Mouse (Mus musculus): Measurements from ENCODE around the gene Lcn12.
A peak's percentile ranks its signal among the peaks of the same experiment; 100 is the strongest.

Lcn12 gene

DNA sequence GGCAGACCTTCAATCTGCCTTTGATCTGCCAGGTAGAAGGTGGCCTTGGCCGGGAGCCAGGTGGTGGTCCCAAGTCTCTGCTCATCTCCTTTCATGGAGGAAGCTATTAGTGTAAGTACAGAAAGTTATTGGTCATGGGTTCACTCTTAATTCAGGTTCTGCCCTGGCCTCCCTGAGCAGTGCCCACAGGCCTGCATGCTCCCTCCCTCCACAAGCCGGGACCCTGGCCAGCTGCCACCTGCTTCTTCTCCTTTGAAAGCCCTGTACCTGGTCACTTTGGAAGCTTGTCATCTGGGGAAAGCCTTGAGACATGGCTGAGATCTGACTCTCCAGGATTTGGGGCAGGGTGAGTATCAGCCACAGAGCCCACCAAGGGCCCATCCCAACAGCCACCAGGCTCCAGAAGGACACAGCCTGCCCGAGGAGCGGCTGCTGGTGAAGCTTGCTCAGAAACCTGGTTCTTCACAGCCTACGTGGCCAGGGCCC lies at the start of gene Lcn12:
TSS of gene Lcn12 (minus strand) at position 436 of the 486 bp plus-strand sequence.
- DNase-seq = no peak

- DNase-seq = no peak
Observed at GRCm38 (mm10) chr2:25541644-25542367, 48.1 kb upstream of the Lcn12 start.

DNA sequence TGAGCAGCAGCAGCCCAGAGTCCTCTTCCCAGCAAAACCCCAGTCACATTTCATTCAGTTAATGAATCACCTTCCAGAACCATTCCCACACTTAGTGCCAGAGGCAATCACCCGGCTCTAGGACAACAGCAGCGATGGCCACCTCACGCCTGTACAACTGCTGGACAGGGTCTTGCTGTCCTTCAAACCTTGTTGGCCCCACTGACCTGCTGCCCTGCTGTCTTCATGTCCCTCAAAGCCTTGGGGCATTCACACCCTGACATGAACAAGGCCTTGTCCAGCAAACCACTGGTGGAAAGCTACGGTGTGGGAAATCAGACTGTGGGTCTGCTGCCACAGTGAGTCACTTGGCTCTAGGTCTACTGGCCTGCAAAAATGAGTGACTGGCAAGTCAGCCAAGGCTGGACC lies 46.8 kb upstream of the Lcn12 start:
- DNase-seq = no peak

DNA sequence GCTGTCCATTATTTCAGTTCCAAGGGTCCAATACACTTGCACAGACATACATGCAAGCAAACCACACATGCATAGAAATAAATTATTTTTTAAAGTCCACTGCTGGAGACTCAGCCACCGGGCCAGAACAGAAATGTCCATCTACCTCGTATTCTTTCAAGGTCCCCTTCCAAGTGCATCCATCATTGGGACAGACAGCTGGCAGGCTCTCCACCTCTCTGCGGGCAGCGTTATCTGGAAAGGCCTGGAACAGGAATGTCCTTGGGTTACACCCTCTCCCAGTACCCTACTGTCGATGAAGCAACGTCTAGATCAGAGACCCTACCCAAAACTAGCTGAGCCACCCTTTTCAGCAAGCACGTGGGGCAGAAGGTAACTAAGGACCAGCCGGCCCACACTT lies 42.8 kb upstream of the Lcn12 start:
- DNase-seq = no peak

GRCm38 (mm10) chr2:25534866-25535182 lies 41.1 kb upstream of the Lcn12 start:
- DNase-seq = no peak

DNA sequence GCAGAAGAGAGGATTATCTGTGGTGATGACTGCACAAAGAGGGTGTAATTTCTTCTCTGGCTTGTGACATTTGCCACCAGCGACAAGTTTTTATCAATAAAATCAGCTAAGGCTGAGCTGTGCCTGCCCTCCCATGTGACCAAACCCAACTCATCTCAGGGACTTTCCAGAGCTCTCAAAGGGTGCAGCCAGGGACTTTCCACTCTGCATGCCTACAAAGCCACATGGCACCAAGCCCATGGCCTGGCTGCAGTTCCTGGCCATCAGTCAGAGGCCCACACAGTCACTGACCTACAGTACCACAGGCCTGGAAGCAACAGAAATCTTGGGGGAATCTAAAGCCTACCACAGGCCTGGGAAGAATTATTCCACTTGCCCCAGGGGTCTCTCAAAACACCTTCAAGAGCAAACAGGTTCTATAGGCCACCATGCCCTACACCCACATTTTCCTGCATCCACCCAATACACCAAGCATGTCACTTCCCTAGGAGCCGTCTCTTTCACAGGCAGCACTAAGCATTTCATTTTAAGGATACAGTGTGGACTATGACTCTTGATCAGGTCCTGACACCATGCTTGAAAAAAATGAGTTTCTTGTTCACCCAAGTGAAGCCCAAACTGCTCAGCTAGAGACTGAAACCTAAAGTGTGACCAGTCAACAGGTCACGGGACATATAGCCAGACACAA lies 40.6 kb upstream of the Lcn12 start:
- peak; percentile 21 to 52 for DNase-seq

DNA sequence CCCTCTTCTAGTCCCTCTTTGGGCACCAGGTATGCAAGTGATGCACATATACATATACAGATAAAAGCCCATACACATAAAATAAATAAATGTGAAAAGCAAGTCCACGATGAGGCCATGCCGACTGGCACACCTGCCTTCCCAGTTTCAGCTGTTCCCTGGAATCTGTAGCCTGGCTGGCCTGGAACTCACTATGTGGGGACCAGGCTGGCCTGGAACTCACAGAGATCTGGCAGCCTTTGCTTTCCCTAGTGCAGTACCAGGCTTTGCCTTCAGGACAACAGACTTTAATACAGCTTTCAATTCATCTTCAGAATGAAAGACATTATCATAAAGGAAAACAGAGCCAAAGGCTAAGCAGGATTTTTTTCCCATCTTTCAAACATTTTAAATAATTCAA lies 40.0 kb upstream of the Lcn12 start:
- no peak for DNase-seq

DNA sequence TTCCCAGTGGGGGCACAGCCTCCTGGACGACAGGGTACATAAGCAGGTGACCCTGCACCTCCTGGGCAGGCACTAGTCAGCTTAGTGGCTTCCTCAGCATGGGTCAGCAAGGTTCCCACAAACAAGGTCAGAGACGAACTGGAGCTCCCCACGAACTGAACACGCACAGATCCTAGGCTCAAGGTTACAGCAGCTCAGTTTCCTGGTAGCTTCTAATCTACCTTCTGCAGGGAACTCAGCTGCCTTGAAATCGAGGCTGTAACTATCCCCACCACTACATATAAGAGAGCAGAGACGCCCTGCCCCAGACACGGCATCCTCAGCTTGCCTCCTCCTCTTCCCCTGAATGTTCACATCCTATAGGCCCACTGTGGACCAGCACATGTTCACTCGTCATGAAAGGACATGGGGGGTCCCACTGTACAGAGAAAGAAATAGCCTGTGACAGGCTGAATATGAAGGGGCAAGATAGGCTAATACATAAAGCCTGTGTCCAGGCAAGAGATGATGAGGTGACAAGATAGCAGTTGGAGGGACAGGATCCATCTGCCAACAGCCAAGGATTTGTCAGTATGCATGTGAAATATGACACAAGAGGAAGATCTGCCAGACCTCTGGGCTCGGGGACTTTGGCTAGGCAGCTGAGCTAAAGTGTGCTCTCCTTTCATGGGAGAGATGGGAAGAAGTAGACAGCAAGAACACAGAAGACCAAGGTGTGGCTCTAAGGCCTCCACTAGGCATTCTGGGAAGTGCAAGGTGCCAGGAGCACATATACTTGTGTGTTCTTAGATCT lies 33.0 kb upstream of the Lcn12 start:
- no peak for DNase-seq

- no peak for DNase-seq
Observed at GRCm38 (mm10) chr2:25509912-25510311, 16.2 kb upstream of the Lcn12 start.

DNA sequence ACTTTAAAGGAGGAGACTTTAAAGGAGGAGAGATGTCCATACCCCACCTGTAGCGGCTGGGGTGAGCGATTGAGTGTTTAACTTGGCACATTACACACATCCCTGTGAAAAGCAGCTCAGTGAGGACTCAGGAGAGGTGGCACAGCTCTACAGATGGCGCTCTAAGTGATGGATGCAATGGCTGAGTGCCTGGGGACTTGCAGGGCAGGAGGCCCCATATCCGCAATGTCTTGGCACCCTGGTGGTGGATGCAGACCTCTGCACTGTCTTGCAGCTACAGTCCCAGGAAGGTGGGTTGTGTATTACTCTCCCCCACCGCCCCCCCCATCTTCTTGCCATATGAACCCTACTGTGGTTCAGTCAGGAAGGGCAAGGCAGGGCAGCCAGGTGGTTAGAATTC lies 13.3 kb upstream of the Lcn12 start:
- DNase-seq = no peak

DNA sequence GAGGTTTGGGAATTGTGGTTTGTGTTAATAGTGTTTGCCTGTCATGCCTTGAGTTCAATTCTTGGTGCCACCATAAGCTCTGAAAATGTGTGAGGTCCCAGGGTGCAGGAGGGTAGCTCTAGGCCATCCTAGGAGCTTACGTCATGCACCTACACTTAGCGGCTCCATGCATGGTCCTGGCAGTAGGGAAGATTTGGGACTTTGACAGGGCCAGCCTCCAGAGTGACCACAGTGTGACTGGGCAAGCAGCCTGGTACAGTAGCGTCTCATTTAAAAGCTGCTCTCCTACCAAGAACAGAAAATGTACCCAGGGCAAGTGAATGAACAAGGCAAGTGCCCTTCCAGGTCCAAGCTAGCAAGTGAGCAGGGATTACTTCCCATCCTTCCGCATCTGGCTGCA lies 12.1 kb upstream of the Lcn12 start:
- DNase-seq = no peak

GRCm38 (mm10) chr2:25505000-25505399 lies 11.3 kb upstream of the Lcn12 start:
- no peak for DNase-seq

DNA sequence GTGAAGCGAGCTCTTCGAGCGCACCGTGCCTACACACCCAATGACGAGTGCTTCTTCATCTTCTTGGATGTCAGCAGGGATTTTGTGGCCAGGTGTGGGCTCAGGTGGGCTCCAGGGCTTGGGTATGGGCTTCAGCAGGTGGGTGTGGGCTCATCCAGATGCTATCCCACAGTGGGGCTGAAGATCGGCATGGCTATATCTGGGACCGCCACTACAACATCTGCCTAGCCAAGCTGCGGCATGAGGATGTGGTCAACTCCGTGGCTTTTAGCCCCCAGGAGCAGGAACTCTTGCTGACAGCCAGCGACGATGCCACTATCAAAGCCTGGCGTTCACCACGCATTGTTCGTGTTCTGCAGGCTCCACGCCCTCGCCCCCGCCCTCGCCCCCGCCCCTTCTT lies 10.8 kb upstream of the Lcn12 start:
- no peak for DNase-seq

DNA sequence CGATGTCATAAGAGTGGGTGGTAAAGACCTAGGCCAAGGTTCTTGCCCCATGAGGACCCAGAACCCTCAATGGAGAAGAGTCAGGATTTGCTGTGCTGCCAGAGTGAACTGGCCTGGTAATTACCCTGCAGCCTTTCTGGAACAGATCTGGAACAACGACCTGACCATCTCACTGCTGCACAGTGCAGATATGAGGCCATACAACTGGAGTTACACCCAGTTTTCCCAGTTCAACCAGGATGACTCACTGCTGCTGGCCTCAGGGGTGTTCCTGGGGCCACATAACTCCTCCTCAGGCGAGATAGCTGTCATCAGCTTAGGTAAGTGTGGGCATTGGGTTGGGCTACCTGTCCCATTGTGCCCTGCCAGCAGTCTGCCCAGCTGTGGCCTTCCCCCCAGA lies 9.0 kb upstream of the Lcn12 start:
- DNase-seq = no peak

DNA sequence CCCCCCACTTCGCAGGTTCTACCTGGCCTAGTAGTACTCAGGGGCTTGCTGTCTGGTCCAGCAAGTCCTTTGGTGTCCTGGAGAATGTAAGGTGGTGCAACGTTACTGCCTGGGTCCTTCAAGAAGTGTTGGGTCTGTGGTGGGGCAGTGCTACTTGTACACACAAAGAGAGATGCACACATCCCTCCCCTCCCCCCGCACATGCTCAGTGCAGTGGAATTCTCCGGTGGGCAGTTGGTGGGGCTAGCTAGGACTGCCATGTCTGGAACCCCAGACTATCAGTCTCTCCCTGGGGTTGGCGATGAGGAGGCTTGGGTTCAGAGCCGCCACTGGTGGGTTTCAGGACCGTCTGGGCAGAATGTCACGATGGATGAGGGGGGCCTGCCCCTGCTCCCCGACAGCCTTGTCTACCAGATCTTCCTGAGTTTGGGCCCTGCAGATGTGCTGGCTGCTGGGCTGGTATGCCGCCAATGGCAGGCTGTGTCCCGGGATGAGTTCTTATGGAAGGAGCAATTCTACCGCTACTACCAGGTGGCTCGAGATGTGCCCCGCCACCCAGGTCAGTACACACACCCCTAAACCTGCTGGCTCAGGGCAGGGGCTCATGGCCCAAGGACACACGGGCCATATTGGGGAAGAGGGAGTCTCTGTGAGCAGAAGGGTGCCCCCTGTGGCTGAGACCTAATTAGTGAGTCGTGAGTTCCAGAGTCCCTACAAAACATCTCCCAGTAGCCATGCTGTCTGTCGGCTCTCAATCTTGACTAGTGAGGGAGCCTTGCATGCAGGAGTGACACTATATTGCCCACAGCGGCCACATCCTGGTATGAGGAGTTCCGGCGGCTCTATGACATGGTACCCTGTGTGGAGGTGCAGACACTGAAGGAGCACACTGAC lies 8.1 kb upstream of the Lcn12 start, which contains the start of gene C8g:
TSS of gene C8g (minus strand) at position 127 of the 894 bp plus-strand sequence.
- DNase-seq = no peak

GRCm38 (mm10) chr2:25500576-25501405 lies 7.1 kb upstream of the Lcn12 start, which contains the start of gene Fbxw5:
Gene Fbxw5 (plus strand): TSS chr2:25500750.
- DNase-seq = peak; percentile 72 to 81

DNA sequence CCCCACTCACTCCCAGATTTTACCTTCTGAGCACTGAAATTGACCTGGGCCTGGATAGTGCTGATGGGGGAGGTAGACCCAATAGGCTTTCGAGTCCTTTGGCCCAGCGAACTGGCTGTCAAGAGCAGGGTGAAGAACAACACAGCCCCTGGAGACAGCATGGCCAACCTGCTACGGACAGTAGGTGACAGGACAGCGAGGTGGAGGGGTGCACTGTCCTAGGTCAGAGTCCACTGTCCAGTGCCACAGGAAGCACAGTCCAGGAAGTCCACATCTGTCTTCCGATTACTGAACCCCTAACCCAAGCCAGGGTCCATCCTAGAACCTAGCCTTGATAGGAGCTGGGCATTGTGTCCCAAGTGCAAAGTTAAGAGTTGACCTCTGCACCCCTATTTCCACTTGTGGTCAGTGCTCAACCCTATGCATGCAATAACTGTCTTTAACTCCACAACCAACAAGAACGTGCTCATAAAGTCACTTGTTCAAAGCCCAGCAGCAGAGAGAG lies 6.4 kb upstream of the Lcn12 start:
- no peak for DNase-seq

DNA sequence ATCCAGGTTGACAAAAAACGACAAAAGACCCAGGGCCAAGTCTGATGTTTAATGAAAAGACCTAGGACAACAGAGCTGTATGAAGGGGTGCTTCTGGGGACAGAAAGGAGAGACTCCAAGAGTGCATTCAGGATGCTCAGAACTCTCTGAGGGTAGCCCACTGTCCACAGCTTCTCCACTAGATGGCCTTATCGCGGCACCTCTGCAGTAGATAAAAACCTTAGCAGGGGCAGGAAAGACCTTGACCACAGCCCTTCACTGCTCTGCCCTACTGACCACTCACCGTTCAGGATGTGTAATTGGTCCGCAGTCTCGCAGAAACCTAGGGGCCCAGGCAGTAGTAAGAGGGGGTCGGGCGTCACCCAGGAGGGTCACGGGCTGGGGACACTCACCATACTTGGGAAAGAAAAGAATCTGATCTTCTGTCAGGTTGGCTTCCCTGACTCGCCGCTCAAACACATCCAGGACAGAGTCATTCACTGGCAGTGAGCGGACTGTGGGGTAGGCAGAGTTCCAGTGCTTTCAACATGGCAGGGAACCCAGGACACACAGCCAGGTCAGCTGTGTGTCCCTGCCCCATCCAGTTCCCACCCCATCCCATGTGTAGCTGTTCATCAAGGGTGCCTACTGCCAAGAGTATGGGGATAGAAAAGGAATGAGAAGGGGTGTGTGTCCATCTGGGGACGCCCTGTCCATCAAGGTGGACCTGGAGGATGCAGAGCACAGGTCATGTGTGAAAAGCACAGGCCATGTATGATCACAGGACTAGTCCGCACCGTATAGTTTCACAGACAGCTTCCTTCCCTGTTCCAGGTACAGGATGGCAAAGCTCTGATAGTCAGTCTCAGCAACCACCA lies 5.1 kb upstream of the Lcn12 start:
- DNase-seq = no peak

DNA sequence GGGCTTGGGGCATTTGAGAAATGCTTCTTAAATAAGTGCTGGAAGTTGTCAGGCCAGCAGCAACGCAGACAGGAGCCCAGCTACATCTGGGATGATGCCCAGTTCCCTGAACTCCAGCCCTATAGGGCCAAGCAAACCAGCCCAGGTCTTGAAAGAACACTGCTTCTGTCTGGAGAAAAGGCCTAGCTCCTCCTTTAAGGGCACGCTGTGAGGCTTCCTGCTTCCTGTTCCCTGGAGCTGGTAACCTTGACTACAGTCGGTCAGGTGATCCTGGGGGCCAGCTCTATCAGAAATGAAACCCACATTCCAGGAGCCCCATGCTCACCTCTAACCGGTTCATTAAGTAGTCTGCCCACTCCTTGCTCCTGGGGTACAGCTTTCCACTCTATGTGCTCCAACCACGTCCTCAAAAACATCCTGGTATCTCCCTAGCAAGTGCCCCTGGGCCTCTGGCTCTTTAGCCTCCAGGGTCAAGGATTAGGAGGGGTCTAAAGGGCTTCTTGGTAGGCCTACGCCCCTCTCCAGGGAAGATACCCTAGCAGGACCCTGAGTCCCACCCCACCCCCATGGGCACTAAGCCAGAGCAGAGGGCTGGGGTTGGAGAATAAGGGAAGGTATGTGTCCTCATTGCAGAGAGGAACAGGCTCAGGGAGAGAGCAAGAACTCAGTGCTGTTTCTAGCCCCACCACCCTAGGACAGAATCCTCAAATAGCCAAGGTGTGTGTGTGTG lies 4.3 kb upstream of the Lcn12 start:
- DNase-seq = no peak

GRCm38 (mm10) chr2:25496462-25496861 lies 2.8 kb upstream of the Lcn12 start:
- no peak for DNase-seq
